23 mouse cellular contexts compared by ENCODE assay signal in genomic region chr6:4612431-4612830, GRCm38 (mm10). TPM values are rescaled to one million over a fixed set of nuclear protein-coding genes. Genes with fewer than 3 reads are reported as not detected.
DNase-seq lines count a peak whose midpoint lies in the region; ATAC-seq and TF ChIP-seq lines count a peak whose summit lies in the region.
"Had no signal": no experiment of that assay in that cellular context is flagged by ENCODE, and none has a peak within 500 bp of the region (broad histone marks: within the 10 kb centered on the region; RNA-seq: fewer than 3 reads in every experiment).

No protein-coding gene starts in this region.

- peak; percentile 75 for ATAC-seq in granulocyte monocyte progenitor cell, adult 5-6 weeks (replicated peaks; ENCODE audit: poor library complexity, severe bottlenecking)
- peak; percentile 76 for ATAC-seq in megakaryocyte, adult 5-6 weeks (ENCODE audit: poor library complexity, severe bottlenecking)
- peak; percentile 69 for ATAC-seq in neutrophil, adult 5-6 weeks (ENCODE audit: extremely low read depth, insufficient number of reproducible peaks, low FRiP score, poor library complexity, severe bottlenecking)
- ATAC-seq: forebrain, embryonic 14.5 days; forebrain, embryonic 16.5 days had no signal

- TF ChIP-seq CTCF in left cerebral cortex, adult 2 months (IDR thresholded peaks at IDR 0.05): no peak

- DNase-seq in 416B (ENCODE audit: low read depth): peak; percentile 72
- DNase-seq in cerebellum, adult 8-10 months: no peak
- no peak for DNase-seq in left cerebral cortex, adult 2 months (ENCODE audit: extremely low spot score in 1 of 2, low spot score in 2 of 2)
- DNase-seq in B cell, adult 2 months: no peak
- DNase-seq: adrenal gland, adult 8-10 months; adrenal gland, postnatal 14 days; adrenal gland, postnatal 36 days; cerebellum, adult 11-12 months; cerebellum, adult 2 months; cerebellum, adult 9-11 months; cerebellum, postnatal 14 days; cerebellum, postnatal 36 days; embryo, embryonic 11 days had no signal

- H3K4me3 ChIP-seq in left cerebral cortex, adult 2 months: no peak overlapping the region
- H3K4me3 ChIP-seq: embryonic facial prominence, embryonic 13.5 days; embryonic facial prominence, embryonic 15.5 days; erythroblast, embryonic 14.5 days; forebrain, embryonic 10.5 days; forebrain, embryonic 12.5 days had no signal

- no peak overlapping the region for H3K27ac ChIP-seq in left cerebral cortex, adult 2 months
- H3K27ac ChIP-seq: embryonic facial prominence, embryonic 13.5 days; embryonic facial prominence, embryonic 15.5 days; forebrain, embryonic 10.5 days; forebrain, embryonic 12.5 days had no signal

- intact Hi-C loops in left cerebral cortex, adult 2 months (cut with DNase I): no loop called here

RNA-seq across cellular contexts. Expression of gene Casd1, which starts 11.8 kb away (rescaled TPM):
- total RNA-seq in granulocyte monocyte progenitor cell, adult 5-6 weeks (2014; fragmentation: Nextera tagmentation): 28.5 TPM in 2 replicates
- total RNA-seq in granulocyte monocyte progenitor cell, adult 5-6 weeks (2017): 40.8 and 48.0 TPM in 2 replicates
- total RNA-seq in megakaryocyte, adult 5-6 weeks (2015): 28.1 and 31.5 TPM in 2 replicates
- total RNA-seq in megakaryocyte, adult 5-6 weeks (2017): 62.1 and 68.1 TPM in 2 replicates
- total RNA-seq in neutrophil, adult 5-6 weeks (2017): 28.5 and 36.2 TPM in 2 replicates
- 10 to 100 TPM; 45.4 to 51.8 TPM for total RNA-seq in left cerebral cortex, adult 2 months (2021)
